Mouse (Mus musculus): ENCODE measurements at regions not wholly inside any gene's neighbourhood (a gene's known extent, or its start where the extent isn't known, plus 50 kb on each side); places are given as distances from the start of the nearest gene placed in this dataset.

GRCm38 (mm10) chrX:161566435-161566834, 150.4 kb upstream of the Rai2 start:
- H3K9ac ChIP-seq (ENCODE audit: insufficient read depth, low read depth), result no peak overlapping the region
- TF ChIP-seq NELFE (IDR thresholded peaks at IDR 0.05; ENCODE audit: low read depth, low read length) (no peak), TBP (conservative IDR thresholded peaks at IDR 0.05; ENCODE audit: low read depth, low read length) (no peak)
- H3K27ac ChIP-seq (ENCODE audit: insufficient read depth, low read depth), result no peak overlapping the region
- no peaks in the 10 kb centered on the region for H3K36me3 ChIP-seq (replicated peaks in 1 of 2; ENCODE audit: control insufficient read depth in 1 of 2, insufficient read depth in 1 of 2, low read length in 1 of 2)
- no peaks in the 10 kb centered on the region for H3K27me3 ChIP-seq (replicated peaks)
- no peak for DNase-seq (ENCODE audit: extremely low read depth)
- no peak overlapping the region for H3K4me2 ChIP-seq (ENCODE audit: insufficient read depth, low read depth, poor library complexity, severe bottlenecking)
- dilution Hi-C loops (cut with MboI; ENCODE audit: extremely low pct_ligation_motif_present, extremely low pct_unique_long_range_greater_than_20kb, low sequenced_read_pairs) (no loop called here), in situ Hi-C loops (cut with MboI; ENCODE audit: low pct_ligation_motif_present, low pct_unique_long_range_greater_than_20kb, low sequenced_read_pairs) (no loop called here)
- no peaks in the 10 kb centered on the region for H3K9me3 ChIP-seq (replicated peaks; ENCODE audit: low read length)
- H3K79me2 ChIP-seq (replicated peaks; ENCODE audit: control insufficient read depth, extremely low read depth, insufficient read depth, poor library complexity, severe bottlenecking), result no peaks in the 10 kb centered on the region
- H3K4me1 ChIP-seq (ENCODE audit: control insufficient read depth in 1 of 2, insufficient read depth in 2 of 2), result no peaks in the 10 kb centered on the region
- no peak overlapping the region for H3K4me3 ChIP-seq (replicated peaks in 1 of 3; ENCODE audit: low read depth in 2 of 3, low read length in 2 of 3, poor library complexity in 1 of 3)

GRCm38 (mm10) chrX:161582019-161582659, 134.7 kb upstream of the Rai2 start:
- Histone ChIP-seq H3K4me3 (replicated peaks in 1 of 3; ENCODE audit: low read depth in 2 of 3, low read length in 2 of 3, poor library complexity in 1 of 3) (no peak overlapping the region), H3K4me1 (ENCODE audit: control insufficient read depth in 1 of 2, insufficient read depth in 2 of 2) (no peaks in the 10 kb centered on the region), H3K79me2 (replicated peaks; ENCODE audit: control insufficient read depth, extremely low read depth, insufficient read depth, poor library complexity, severe bottlenecking) (no peaks in the 10 kb centered on the region), H3K4me2 (ENCODE audit: insufficient read depth, low read depth, poor library complexity, severe bottlenecking) (peak overlapping the region; percentile 56; the same call in 1 of the 2 replicates), H3K9me3 (replicated peaks; ENCODE audit: low read length) (no peaks in the 10 kb centered on the region), H3K27me3 (replicated peaks) (no peaks in the 10 kb centered on the region), H3K36me3 (replicated peaks in 1 of 2; ENCODE audit: control insufficient read depth in 1 of 2, insufficient read depth in 1 of 2, low read length in 1 of 2) (no peaks in the 10 kb centered on the region), H3K27ac (ENCODE audit: insufficient read depth, low read depth) (no peak overlapping the region), H3K9ac (ENCODE audit: insufficient read depth, low read depth) (no peak overlapping the region)
- no peak for TF ChIP-seq TBP (conservative IDR thresholded peaks at IDR 0.05; ENCODE audit: low read depth, low read length)
- no peak for TF ChIP-seq RCOR1 (conservative IDR thresholded peaks at IDR 0.05; ENCODE audit: low read depth, low read length)
- no peak for TF ChIP-seq NRF1 (IDR thresholded peaks at IDR 0.05; ENCODE audit: low read depth, low read length)
- TF ChIP-seq POLR2AphosphoS2 (IDR thresholded peaks at IDR 0.05; ENCODE audit: low read depth, low read length), result no peak
- no peak for TF ChIP-seq BHLHE40 (IDR thresholded peaks at IDR 0.05; ENCODE audit: low read depth, low read length)
- TF ChIP-seq USF2 (conservative IDR thresholded peaks at IDR 0.05; ENCODE audit: low read depth, low read length), result no peak
- no peak for TF ChIP-seq HCFC1 (IDR thresholded peaks at IDR 0.05; ENCODE audit: low read depth, low read length)
- TF ChIP-seq RAD21 (IDR thresholded peaks at IDR 0.05; ENCODE audit: low read depth, low read length), result no peak
- TF ChIP-seq MXI1 (IDR thresholded peaks at IDR 0.05; ENCODE audit: low read depth, low read length), result no peak
- no peak for TF ChIP-seq JUND (conservative IDR thresholded peaks at IDR 0.05; ENCODE audit: low read depth, low read length)
- TF ChIP-seq CHD1 (IDR thresholded peaks at IDR 0.05; ENCODE audit: low read depth, low read length), result no peak
- no peak for TF ChIP-seq ZKSCAN1 (IDR thresholded peaks at IDR 0.05; ENCODE audit: borderline replicate concordance, low read depth, low read length)
- TF ChIP-seq GABPA (IDR thresholded peaks at IDR 0.05; ENCODE audit: insufficient replicate concordance, low read depth, low read length), result no peak
- no peak for TF ChIP-seq MAX (IDR thresholded peaks at IDR 0.05; ENCODE audit: low read length)
- no peak for DNase-seq (ENCODE audit: extremely low read depth)
- dilution Hi-C loops (cut with MboI; ENCODE audit: extremely low pct_ligation_motif_present, extremely low pct_unique_long_range_greater_than_20kb, low sequenced_read_pairs) (no loop called here), in situ Hi-C loops (cut with MboI; ENCODE audit: low pct_ligation_motif_present, low pct_unique_long_range_greater_than_20kb, low sequenced_read_pairs) (loop anchor here (25.0 kb wide), 1 partner anchor 205 kb away; no protein-coding TSS in a partner anchor)
